Mouse (Mus musculus): ENCODE results near the gene Olfr1202.

GRCm38 (mm10) chr2:88848992-88849391 lies 34.7 kb downstream of the Olfr1202 start, which contains the start of gene Olfr1204:
- no peak for TF ChIP-seq CTCF (IDR thresholded peaks at IDR 0.05; ENCODE audit: control insufficient read depth, insufficient read depth, insufficient read length)
- TF ChIP-seq USF1 (IDR thresholded peaks at IDR 0.05; ENCODE audit: low read depth) = no peak
- no peak for TF ChIP-seq MYOG (IDR thresholded peaks at IDR 0.05; ENCODE audit: control insufficient read depth, extremely low read depth, insufficient read length)
- TF ChIP-seq MYOD1 (IDR thresholded peaks at IDR 0.05; ENCODE audit: control insufficient read depth, insufficient read length, low read depth) = no peak
- TF ChIP-seq CEBPB (IDR thresholded peaks at IDR 0.05; ENCODE audit: low read depth) = no peak

All from C2C12 (cell line).